Mouse (Mus musculus): ENCODE measurements around the gene Thyn1.

- TF ChIP-seq POLR2A (IDR thresholded peaks at IDR 0.05; ENCODE audit: insufficient read depth, low read depth, low read length) (no peak), CTCF (IDR thresholded peaks at IDR 0.05) (no peak), EP300 (IDR thresholded peaks at IDR 0.05; ENCODE audit: insufficient read depth, low read depth, low read length) (no peak)
These were observed 2.4 kb upstream of the Thyn1 start for GRCm38 (mm10) chr9:26997062-26997461.
